Mouse (Mus musculus) stomach, embryonic 15.5 days (tissue): Measurements from ENCODE around the gene Khdrbs1. TPM values are rescaled to one million over a fixed set of nuclear protein-coding genes. Genes with fewer than 3 reads are reported as not detected.
A peak's percentile ranks its signal among the peaks of the same experiment; 100 is the strongest.
"Not testable (repeated sequence)": the region's sequence is repeated elsewhere in the genome, so short reads cannot be mapped to it uniquely, and the experiment has no call there.

Source experiments
- ATAC-seq: fragments of 200-750 bp; cut with Nextera tagmentation; 2 replicates; pipeline ENCODE4 v1.8.0; 2017; ENCODE audit warnings: low read depth, moderate number of reproducible peaks, moderate TSS enrichment; ENCODE audit not compliant: insufficient read depth, low FRiP score
- H3K27ac ChIP-seq: fragments of 300-500 bp; sonication (generic); 2 replicates; pipeline ENCODE4 v1.5.1; 2015; ENCODE audit warnings: mild to moderate bottlenecking, inconsistent platforms
- H3K27me3 ChIP-seq: fragments of 300-500 bp; sonication (generic); replicated peaks from 2 replicates; pipeline ENCODE4 v1.6.1; 2015; ENCODE audit warnings: inconsistent platforms
- H3K36me3 ChIP-seq: fragments of 300-500 bp; sonication (generic); 2 replicates; pipeline ENCODE4 v1.6.1; 2015; ENCODE audit warnings: inconsistent platforms
- H3K4me1 ChIP-seq: fragments of 300-500 bp; sonication (generic); 2 replicates; pipeline ENCODE4 v1.6.1; 2015; ENCODE audit warnings: inconsistent platforms
- H3K4me2 ChIP-seq: fragments of 300-500 bp; sonication (generic); 2 replicates; pipeline ENCODE4 v1.6.1; 2015; ENCODE audit warnings: mild to moderate bottlenecking, inconsistent platforms
- H3K4me3 ChIP-seq: fragments of 300-500 bp; sonication (generic); replicated peaks from 2 replicates; pipeline ENCODE4 v1.5.1; 2015; ENCODE audit warnings: inconsistent platforms
- H3K9ac ChIP-seq: fragments of 300-500 bp; sonication (generic); 2 replicates; pipeline ENCODE4 v1.6.1; 2015; ENCODE audit warnings: inconsistent platforms
- H3K9me3 ChIP-seq: fragments of 300-500 bp; sonication (generic); 2 replicates; pipeline ENCODE4 v1.6.1; 2016; ENCODE audit warnings: inconsistent platforms
- WGBS: fragments of 180-500 bp; shearing (Covaris S2); methylation state at CpG from one replicate; pipeline ENCODE4 v1.1.7; 2015; 5-methylcytosine and 5-hydroxymethylcytosine counted together
- polyA plus RNA-seq: library from polyadenylated mRNA; unstranded; fragments of >200 nt; fragmentation: Nextera tagmentation; extraction: Ambion mirVana; gene quantifications from 2 replicates; pipeline ENCODE4 v1.2.1, GENCODE M21; 2015

The Khdrbs1 gene
- polyA plus RNA-seq, 1 experiment from 2014 or later = 91.4 TPM

DNA sequence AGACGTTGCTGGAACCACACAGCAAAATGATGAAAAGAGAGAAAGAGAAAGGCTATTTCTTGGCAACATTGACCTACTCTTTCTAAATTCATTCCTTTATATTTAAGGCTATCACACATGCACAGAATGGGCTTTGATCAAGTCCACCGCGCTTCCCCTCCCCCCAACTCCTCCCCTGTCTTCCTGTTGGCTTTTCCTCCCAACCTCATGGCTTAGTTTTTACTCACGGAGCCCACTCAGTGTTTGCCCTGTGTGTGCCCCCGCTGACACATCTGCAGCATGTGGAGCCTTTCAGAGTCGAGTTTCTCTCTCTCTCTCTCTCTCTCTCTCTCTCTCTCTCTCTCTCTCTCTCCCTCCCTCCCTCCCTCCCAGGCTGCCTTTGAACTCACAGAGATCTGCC lies 28.5 kb upstream of the Khdrbs1 start:
- Histone ChIP-seq H3K4me1 (peaks cover 5% of the 10 kb centered on the region; the same call in 1 of the 2 replicates), H3K9ac (no peak overlapping the region), H3K4me2 (no peak overlapping the region), H3K27ac (no peak overlapping the region), H3K36me3 (no peaks in the 10 kb centered on the region), H3K27me3 (no peaks in the 10 kb centered on the region), H3K9me3 (no peaks in the 10 kb centered on the region), H3K4me3 (no peak overlapping the region)
- 65% methylated on average over 6 of the region's 6 CpGs for WGBS
- ATAC-seq = no peak

DNA sequence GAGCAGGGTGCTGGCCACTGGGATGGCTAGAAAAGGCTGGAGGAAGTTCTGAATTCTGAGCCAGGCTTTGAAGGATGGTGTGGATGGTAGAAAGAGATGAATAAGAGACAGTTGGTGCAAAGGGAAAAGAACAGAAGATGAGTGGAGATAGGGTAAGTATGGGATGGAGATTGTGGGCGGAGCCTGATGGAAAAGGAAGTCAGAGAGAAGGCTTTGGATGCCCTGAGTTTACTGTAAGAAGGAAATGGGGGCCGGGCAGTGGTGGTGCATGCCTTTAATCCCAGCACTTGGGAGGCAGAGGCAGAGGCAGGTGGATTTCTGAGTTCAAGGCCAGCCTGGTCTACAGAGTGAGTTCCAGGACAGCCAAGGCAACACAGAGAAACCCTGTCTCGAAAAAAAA lies 26.6 kb upstream of the Khdrbs1 start:
- H3K9me3 ChIP-seq, H3K27me3 ChIP-seq, H3K36me3 ChIP-seq, H3K4me2 ChIP-seq, ATAC-seq, H3K27ac ChIP-seq, H3K4me1 ChIP-seq, H3K9ac ChIP-seq, H3K4me3 ChIP-seq: not testable (repeated sequence)
- whole genome bisulfite sequencing = 70% methylated on average over 3 of the region's 3 CpGs

- H3K9me3 ChIP-seq = no peaks in the 10 kb centered on the region
- WGBS = 82% methylated on average over 8 of the region's 8 CpGs
- peaks cover 5% of the 10 kb centered on the region; the same call in 1 of the 2 replicates for H3K4me1 ChIP-seq
- H3K4me3 ChIP-seq = no peak overlapping the region
- no peak overlapping the region for H3K27ac ChIP-seq
- H3K27me3 ChIP-seq = no peaks in the 10 kb centered on the region
- no peak overlapping the region for H3K4me2 ChIP-seq
- H3K36me3 ChIP-seq = no peaks in the 10 kb centered on the region
- no peak for ATAC-seq
- no peak overlapping the region for H3K9ac ChIP-seq
Observed at GRCm38 (mm10) chr4:129767782-129768181, 25.7 kb upstream of the Khdrbs1 start.

- no peaks in the 10 kb centered on the region for H3K36me3 ChIP-seq
- H3K9ac ChIP-seq = no peak overlapping the region
- H3K9me3 ChIP-seq = no peaks in the 10 kb centered on the region
- ATAC-seq = no peak
- no peaks in the 10 kb centered on the region for H3K4me1 ChIP-seq
- no peaks in the 10 kb centered on the region for H3K27me3 ChIP-seq
- no peak overlapping the region for H3K4me3 ChIP-seq
- no peak overlapping the region for H3K27ac ChIP-seq
- WGBS = 75% methylated on average over 3 of the region's 3 CpGs
- H3K4me2 ChIP-seq = no peak overlapping the region
Observed at GRCm38 (mm10) chr4:129765351-129765750, 23.2 kb upstream of the Khdrbs1 start.

DNA sequence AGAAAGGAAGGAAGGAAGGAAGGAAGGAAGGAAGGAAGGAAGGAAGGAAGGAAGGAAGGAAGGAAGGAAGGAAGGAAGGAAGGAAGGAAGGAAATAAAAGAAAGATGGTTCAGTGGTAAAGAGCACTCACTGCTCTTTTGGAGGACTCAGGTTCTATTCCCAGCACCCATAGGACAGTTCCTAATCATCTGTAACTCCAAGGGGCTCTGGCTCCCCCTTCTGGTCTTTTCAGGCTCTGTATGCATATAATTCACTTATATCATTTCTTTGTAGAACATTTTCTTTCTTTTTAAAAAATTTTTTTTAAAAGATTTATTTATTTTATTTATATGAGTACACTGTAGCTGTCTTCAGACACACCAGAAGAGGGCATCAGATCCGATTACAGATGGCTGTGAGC lies 20.4 kb upstream of the Khdrbs1 start:
- H3K36me3 ChIP-seq, H3K9ac ChIP-seq, H3K4me3 ChIP-seq, H3K27ac ChIP-seq, ATAC-seq, H3K4me1 ChIP-seq, H3K27me3 ChIP-seq, H3K4me2 ChIP-seq, H3K9me3 ChIP-seq: not testable (repeated sequence)
- WGBS = 76% methylated on average over 1 of the region's 1 CpGs

DNA sequence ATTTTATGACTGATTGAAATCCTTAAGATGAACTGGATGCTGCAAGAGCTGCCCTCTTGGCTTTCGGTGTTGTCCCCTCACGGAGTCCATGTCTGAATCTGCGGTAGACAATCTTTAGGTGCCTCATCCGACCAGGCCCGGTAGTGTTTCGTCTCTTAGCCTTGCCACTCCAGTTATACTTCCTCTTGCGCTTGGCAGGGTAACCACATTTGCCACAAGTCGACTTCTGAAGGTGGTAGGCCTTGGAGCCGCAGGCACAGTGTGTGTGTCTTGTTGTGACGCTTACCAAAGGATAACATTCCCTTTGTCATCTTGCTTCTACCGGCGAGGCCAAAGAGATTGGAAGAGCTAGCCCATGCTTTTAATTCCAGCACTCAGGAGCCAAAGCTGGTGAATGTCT lies 19.5 kb upstream of the Khdrbs1 start:
- H3K4me1 ChIP-seq = no peaks in the 10 kb centered on the region
- H3K27me3 ChIP-seq = no peaks in the 10 kb centered on the region
- H3K4me2 ChIP-seq = no peak overlapping the region
- H3K36me3 ChIP-seq = no peaks in the 10 kb centered on the region
- 90% methylated on average over 12 of the region's 12 CpGs for WGBS
- no peak for ATAC-seq
- H3K9ac ChIP-seq = no peak overlapping the region
- no peaks in the 10 kb centered on the region for H3K9me3 ChIP-seq
- no peak overlapping the region for H3K27ac ChIP-seq
- no peak overlapping the region for H3K4me3 ChIP-seq

GRCm38 (mm10) chr4:129755455-129755854 lies 13.4 kb upstream of the Khdrbs1 start:
- no peak overlapping the region for H3K27ac ChIP-seq
- H3K9ac ChIP-seq = no peak overlapping the region
- 50% methylated on average over 1 of the region's 1 CpGs for WGBS
- no peaks in the 10 kb centered on the region for H3K27me3 ChIP-seq
- H3K4me1 ChIP-seq = peaks cover 4% of the 10 kb centered on the region; the same call in 1 of the 2 replicates
- no peaks in the 10 kb centered on the region for H3K9me3 ChIP-seq
- H3K36me3 ChIP-seq = no peaks in the 10 kb centered on the region
- H3K4me3 ChIP-seq = no peak overlapping the region
- ATAC-seq = no peak
- no peak overlapping the region for H3K4me2 ChIP-seq

DNA sequence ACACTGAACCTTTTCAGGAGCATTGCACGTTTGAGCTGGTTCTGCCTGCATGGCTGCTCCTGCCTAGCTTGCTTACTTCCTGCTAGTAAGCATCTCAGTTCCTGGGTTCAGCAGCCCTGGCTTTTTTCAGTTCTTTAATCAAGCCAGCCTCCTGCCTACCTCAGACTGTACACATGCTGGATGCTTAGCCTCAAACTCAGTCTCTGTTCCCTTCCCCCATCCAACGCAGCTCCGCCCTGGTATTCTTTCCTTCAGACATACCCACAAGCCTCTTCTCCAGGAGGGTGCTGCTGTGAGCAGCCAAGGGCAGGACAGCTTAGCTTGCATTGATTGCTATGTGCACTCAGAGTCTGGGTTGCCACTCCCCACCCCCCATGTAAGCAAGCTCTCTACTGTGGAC lies 12.6 kb upstream of the Khdrbs1 start:
- Histone ChIP-seq H3K27me3 (no peaks in the 10 kb centered on the region), H3K4me3 (no peak overlapping the region), H3K4me2 (no peak overlapping the region), H3K36me3 (no peaks in the 10 kb centered on the region), H3K27ac (no peak overlapping the region), H3K9ac (no peak overlapping the region), H3K4me1 (peaks cover 4% of the 10 kb centered on the region; the same call in 1 of the 2 replicates), H3K9me3 (no peaks in the 10 kb centered on the region)
- ATAC-seq = no peak
- WGBS = 49% methylated on average over 3 of the region's 3 CpGs

- H3K36me3 ChIP-seq = no peaks in the 10 kb centered on the region
- H3K9me3 ChIP-seq = no peaks in the 10 kb centered on the region
- H3K4me3 ChIP-seq = no peak overlapping the region
- peaks cover 4% of the 10 kb centered on the region; the same call in 1 of the 2 replicates for H3K4me1 ChIP-seq
- ATAC-seq = no peak
- 30% methylated on average over 5 of the region's 5 CpGs for WGBS
- H3K27ac ChIP-seq = no peak overlapping the region
- no peak overlapping the region for H3K4me2 ChIP-seq
- no peaks in the 10 kb centered on the region for H3K27me3 ChIP-seq
- H3K9ac ChIP-seq = no peak overlapping the region
Observed at GRCm38 (mm10) chr4:129750430-129750829, 8.3 kb upstream of the Khdrbs1 start.

DNA sequence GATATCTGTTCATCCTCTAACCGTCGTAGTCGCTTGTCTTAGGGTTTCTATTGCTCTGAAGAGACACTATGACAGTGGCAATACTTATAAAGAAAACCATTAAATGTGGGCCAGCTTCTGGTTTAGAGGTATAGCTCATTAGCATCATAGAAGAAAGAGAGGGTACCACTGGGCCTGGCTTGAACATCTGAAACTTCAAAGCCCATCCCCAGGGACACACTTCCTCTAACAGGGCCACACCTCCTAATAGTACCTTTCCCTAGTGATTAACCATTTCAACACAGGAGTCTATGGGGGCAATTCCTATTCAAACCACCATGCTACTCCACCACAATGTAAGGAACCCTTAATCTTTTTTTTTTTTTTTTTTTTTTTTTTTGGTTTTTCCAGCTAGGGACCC lies 4.5 kb upstream of the Khdrbs1 start:
- 74% methylated on average over 3 of the region's 3 CpGs for WGBS

GRCm38 (mm10) chr4:129746106-129746505 lies 4.0 kb upstream of the Khdrbs1 start:
- no peaks in the 10 kb centered on the region for H3K36me3 ChIP-seq
- no peak overlapping the region for H3K27ac ChIP-seq
- no peak overlapping the region for H3K9ac ChIP-seq
- peaks cover 5% of the 10 kb centered on the region; the same call in 1 of the 2 replicates for H3K4me1 ChIP-seq
- no peaks in the 10 kb centered on the region for H3K9me3 ChIP-seq
- no peak for ATAC-seq
- H3K4me3 ChIP-seq = no peak overlapping the region
- no peak overlapping the region for H3K4me2 ChIP-seq
- 67% methylated on average over 1 of the region's 1 CpGs for WGBS
- H3K27me3 ChIP-seq = no peaks in the 10 kb centered on the region

More for the DNA sequence above, 4.5 kb upstream of the Khdrbs1 start:
- H3K9me3 ChIP-seq = no peaks in the 10 kb centered on the region
- H3K9ac ChIP-seq = no peak overlapping the region
- H3K36me3 ChIP-seq = no peaks in the 10 kb centered on the region
- H3K27me3 ChIP-seq = no peaks in the 10 kb centered on the region
- no peak overlapping the region for H3K4me3 ChIP-seq
- H3K4me1 ChIP-seq = peaks cover 5% of the 10 kb centered on the region; the same call in 1 of the 2 replicates
- H3K27ac ChIP-seq = no peak overlapping the region
- ATAC-seq = no peak
- no peak overlapping the region for H3K4me2 ChIP-seq

GRCm38 (mm10) chr4:129743494-129743893 lies 1.4 kb upstream of the Khdrbs1 start:
- Histone ChIP-seq H3K4me3 (peak overlapping the region; percentile 96), H3K4me2 (peak overlapping the region; percentile 63)
- no peak for ATAC-seq

DNA sequence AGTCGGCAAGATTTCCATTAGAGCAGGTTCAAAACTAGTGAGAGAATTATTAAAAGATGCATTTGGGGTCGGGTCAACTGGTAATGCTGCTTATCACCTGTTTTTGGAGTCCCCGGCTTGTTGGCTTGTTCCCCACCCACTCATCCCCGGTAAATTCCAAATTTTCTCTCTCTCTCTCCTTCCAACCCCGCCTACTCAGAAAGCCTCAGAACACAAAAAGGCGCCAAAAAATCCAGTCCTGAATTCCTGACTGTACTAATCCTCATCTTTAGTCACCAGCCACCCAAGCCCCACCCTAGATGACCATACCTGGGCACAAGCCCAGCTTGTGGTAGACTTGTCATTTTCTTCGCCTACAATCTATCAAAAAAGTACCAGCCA lies 897 bp upstream of the Khdrbs1 start:
- ATAC-seq = no peak
- H3K27me3 ChIP-seq = no peaks in the 10 kb centered on the region
- no peaks in the 10 kb centered on the region for H3K9me3 ChIP-seq
- 9% methylated on average over 7 of the region's 7 CpGs for WGBS
- peak overlapping the region; percentile 63 for H3K4me2 ChIP-seq
- no peaks in the 10 kb centered on the region for H3K36me3 ChIP-seq
- peak overlapping the region; percentile 45; the same call in 1 of the 2 replicates for H3K9ac ChIP-seq
- H3K27ac ChIP-seq = peak overlapping the region; percentile 98
- H3K4me1 ChIP-seq = peaks cover 15% of the 10 kb centered on the region
- peak overlapping the region; percentile 96 for H3K4me3 ChIP-seq

More at GRCm38 (mm10) chr4:129743494-129743893, 1.4 kb upstream of the Khdrbs1 start:
- no peaks in the 10 kb centered on the region for H3K27me3 ChIP-seq
- no peaks in the 10 kb centered on the region for H3K9me3 ChIP-seq
- no peak overlapping the region for H3K9ac ChIP-seq
- H3K36me3 ChIP-seq = no peaks in the 10 kb centered on the region
- WGBS = 31% methylated on average over 2 of the region's 2 CpGs
- peak overlapping the region; percentile 98 for H3K27ac ChIP-seq
- H3K4me1 ChIP-seq = peaks cover 15% of the 10 kb centered on the region
